Mouse (Mus musculus) limb, embryonic 14.5 days (tissue): ENCODE data around the gene Ddx60. TPM values are rescaled to one million over a fixed set of nuclear protein-coding genes. Genes with fewer than 3 reads are reported as not detected.
A peak's percentile ranks its signal among the peaks of the same experiment; 100 is the strongest.

ENCODE experiments used
- ATAC-seq: fragments of 200-750 bp; cut with Nextera tagmentation; 2 replicates; pipeline ENCODE4 v1.8.0; 2017; ENCODE audit warnings: low read depth, moderate number of reproducible peaks, moderate TSS enrichment; ENCODE audit not compliant: low FRiP score
- DNase-seq: peaks from one replicate; pipeline ENCODE4 v3.0.0-alpha.2; 2015; ENCODE audit warnings: low spot score
- H3K27ac ChIP-seq: fragments of 300-500 bp; sonication (generic); replicated peaks from 2 replicates; pipeline ENCODE4 v1.5.1; 2014; ENCODE audit warnings: low read depth, mild to moderate bottlenecking, low read length, moderate library complexity, mixed read lengths
- H3K27me3 ChIP-seq: fragments of 300-500 bp; sonication (generic); 2 replicates; pipeline ENCODE4 v1.6.1; 2014; ENCODE audit warnings: low read length, mixed read lengths; ENCODE audit not compliant: control insufficient read depth, insufficient read depth
- H3K36me3 ChIP-seq: fragments of 300-500 bp; sonication (generic); 2 replicates; pipeline ENCODE4 v1.6.1; 2014; ENCODE audit warnings: mild to moderate bottlenecking, low read length, moderate library complexity, mixed read lengths; ENCODE audit not compliant: control insufficient read depth, insufficient read depth
- H3K4me1 ChIP-seq: fragments of 300-500 bp; sonication (generic); 2 replicates; pipeline ENCODE4 v1.6.1; 2014; ENCODE audit warnings: antibody characterized with exemption, low read length, mixed read lengths; ENCODE audit not compliant: control insufficient read depth, insufficient read depth
- H3K4me2 ChIP-seq: fragments of 300-500 bp; sonication (generic); replicated peaks from 2 replicates; pipeline ENCODE4 v1.6.1; 2014; ENCODE audit warnings: low read depth, mild to moderate bottlenecking, low read length, moderate library complexity; ENCODE audit not compliant: severe bottlenecking
- H3K4me3 ChIP-seq: fragments of 300-500 bp; sonication (generic); replicated peaks from 2 replicates; pipeline ENCODE4 v1.5.1; 2014; ENCODE audit warnings: low read length
- H3K9ac ChIP-seq: fragments of 300-500 bp; sonication (generic); 2 replicates; pipeline ENCODE4 v1.6.1; 2014; ENCODE audit warnings: mild to moderate bottlenecking, low read depth, low read length, moderate library complexity; ENCODE audit not compliant: severe bottlenecking
- H3K9me3 ChIP-seq: fragments of 300-500 bp; sonication (generic); 2 replicates; pipeline ENCODE4 v1.6.1; 2016; ENCODE audit warnings: low read length; ENCODE audit not compliant: control insufficient read depth
- POLR2A ChIP-seq: fragments of 200-500 bp; IDR thresholded peaks from 2 replicates; pipeline ENCODE4 v1.8.0; 2012; ENCODE audit warnings: inconsistent platforms, mild to moderate bottlenecking, moderate library complexity, borderline replicate concordance; ENCODE audit not compliant: insufficient read depth, insufficient read length; ENCODE audit errors: extremely low read depth
- WGBS: fragments of 180-500 bp; shearing (Covaris S2); extraction: QIAGEN DNeasy Blood & Tissue Kit; methylation state at CpG from one replicate; pipeline ENCODE4 v1.1.7; 2014; 5-methylcytosine and 5-hydroxymethylcytosine counted together
- polyA plus RNA-seq, 2 experiments: library from polyadenylated mRNA; depleted of rRNA in 1 of 2; stranded (reverse) in 1 of 2; unstranded in 1 of 2; fragments of >200 nt; fragmentation: Nextera tagmentation in 1 of 2; extraction: Ambion mirVana in 1 of 2; gene quantifications; 2 replicates each; pipeline versions ENCODE4 v1.2.1 to v1.2.3; 2012 to 2014

Ddx60 gene
- polyA plus RNA-seq, 2 experiments = 0.24 to 0.51 TPM

DNA sequence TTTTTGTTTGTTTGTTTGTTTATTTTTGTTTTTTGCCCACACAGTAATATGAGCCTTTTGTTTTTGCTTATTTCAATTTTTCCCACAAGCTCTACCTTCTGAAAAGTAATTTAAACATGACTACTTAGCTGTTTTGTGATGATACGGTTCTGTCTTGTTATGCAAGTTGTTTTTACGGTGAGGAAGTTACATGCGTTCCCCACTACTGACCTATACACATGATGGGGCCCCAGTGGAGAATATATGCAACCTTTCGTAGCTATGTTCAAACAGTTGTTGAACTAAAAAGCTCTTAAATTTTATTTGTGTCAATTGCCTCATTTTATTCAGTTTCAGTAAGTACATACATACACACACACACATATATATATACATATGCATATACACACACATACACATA is 86.7 kb downstream of the Ddx60 start:
- no peak overlapping the region for H3K9ac ChIP-seq
- H3K27me3 ChIP-seq = no peaks in the 10 kb centered on the region
- WGBS = 89% methylated on average over 4 of the region's 4 CpGs
- no peak overlapping the region for H3K4me3 ChIP-seq
- H3K4me1 ChIP-seq = no peaks in the 10 kb centered on the region
- no peak for ATAC-seq
- H3K36me3 ChIP-seq = no peaks in the 10 kb centered on the region
- no peaks in the 10 kb centered on the region for H3K9me3 ChIP-seq
- no peak for TF ChIP-seq POLR2A
- no peak overlapping the region for H3K4me2 ChIP-seq
- H3K27ac ChIP-seq = no peak overlapping the region
- DNase-seq = no peak

GRCm38 (mm10) chr8:62034351-62034750 is 106.5 kb downstream of the Ddx60 start:
- Histone ChIP-seq H3K27me3 (no peaks in the 10 kb centered on the region), H3K27ac (no peak overlapping the region), H3K9ac (no peak overlapping the region), H3K4me3 (no peak overlapping the region), H3K36me3 (no peaks in the 10 kb centered on the region), H3K9me3 (no peaks in the 10 kb centered on the region), H3K4me2 (no peak overlapping the region), H3K4me1 (no peaks in the 10 kb centered on the region)
- DNase-seq = no peak
- WGBS = 75% methylated on average over 3 of the region's 3 CpGs
- no peak for TF ChIP-seq POLR2A
- ATAC-seq = no peak

DNA sequence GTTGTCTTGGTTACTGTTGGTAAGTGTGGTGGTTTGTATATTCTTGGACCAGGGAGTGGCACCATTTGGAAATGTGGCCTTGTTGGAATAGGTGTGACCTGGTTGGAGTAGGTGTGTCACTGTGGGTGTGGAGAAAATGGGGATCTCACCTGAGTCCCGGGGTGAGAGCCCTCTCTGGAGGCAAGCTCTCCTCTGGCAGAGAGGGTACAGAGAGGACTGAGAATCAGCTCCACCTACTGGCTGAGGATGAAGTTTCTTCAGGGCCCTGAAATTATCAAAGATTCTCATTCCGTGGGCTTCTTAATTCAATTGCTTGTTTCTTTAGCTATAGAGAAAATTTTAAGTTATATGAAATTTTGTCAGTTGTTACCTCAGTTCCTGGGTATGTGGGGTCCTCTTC is 118.9 kb downstream of the Ddx60 start:
- DNase-seq = no peak
- Histone ChIP-seq H3K9ac (no peak overlapping the region), H3K36me3 (no peaks in the 10 kb centered on the region), H3K27me3 (no peaks in the 10 kb centered on the region), H3K9me3 (no peaks in the 10 kb centered on the region), H3K4me1 (no peaks in the 10 kb centered on the region), H3K27ac (no peak overlapping the region), H3K4me3 (no peak overlapping the region), H3K4me2 (no peak overlapping the region)
- WGBS = 44% methylated on average over 2 of the region's 2 CpGs
- no peak for ATAC-seq
- no peak for TF ChIP-seq POLR2A

- H3K4me3 ChIP-seq = no peak overlapping the region
- TF ChIP-seq POLR2A = no peak
- DNase-seq = peak; percentile 37
Observed at GRCm38 (mm10) chr8:62060357-62060756, 132.5 kb downstream of the Ddx60 start.

GRCm38 (mm10) chr8:62068305-62068704 is 140.4 kb downstream of the Ddx60 start:
- DNase-seq = no peak
- no peak for ATAC-seq
- H3K27me3 ChIP-seq = no peaks in the 10 kb centered on the region

More at GRCm38 (mm10) chr8:62060357-62060756, 132.5 kb downstream of the Ddx60 start:
- no peak overlapping the region for H3K4me2 ChIP-seq
- H3K27ac ChIP-seq = no peak overlapping the region
- ATAC-seq = no peak
- H3K36me3 ChIP-seq = no peaks in the 10 kb centered on the region
- no peaks in the 10 kb centered on the region for H3K4me1 ChIP-seq
- no peak overlapping the region for H3K9ac ChIP-seq
- no peaks in the 10 kb centered on the region for H3K9me3 ChIP-seq
- H3K27me3 ChIP-seq = no peaks in the 10 kb centered on the region

More at GRCm38 (mm10) chr8:62068305-62068704, 140.4 kb downstream of the Ddx60 start:
- no peaks in the 10 kb centered on the region for H3K36me3 ChIP-seq
- H3K9ac ChIP-seq = no peak overlapping the region
- H3K4me1 ChIP-seq = no peaks in the 10 kb centered on the region
- H3K27ac ChIP-seq = no peak overlapping the region
- H3K9me3 ChIP-seq = no peaks in the 10 kb centered on the region
- H3K4me2 ChIP-seq = no peak overlapping the region
- no peak for TF ChIP-seq POLR2A
- H3K4me3 ChIP-seq = no peak overlapping the region
